Mouse (Mus musculus) heart, embryonic 12.5 days (tissue): ENCODE results near the gene Ndrg2. TPM values are rescaled to one million over a fixed set of nuclear protein-coding genes. Genes with fewer than 3 reads are reported as not detected.
A peak's percentile ranks its signal among the peaks of the same experiment; 100 is the strongest.

Source experiments
- ATAC-seq: fragments of 200-750 bp; cut with Nextera tagmentation; 2 replicates; pipeline ENCODE4 v1.8.0; 2017; ENCODE audit warnings: moderate TSS enrichment, moderate library complexity; ENCODE audit not compliant: insufficient number of reproducible peaks, low FRiP score
- H3K27ac ChIP-seq: fragments of 300-500 bp; sonication (generic); 2 replicates; pipeline ENCODE4 v1.5.1; 2016; ENCODE audit warnings: mild to moderate bottlenecking, moderate library complexity; ENCODE audit not compliant: poor library complexity, severe bottlenecking
- H3K27me3 ChIP-seq: fragments of 300-500 bp; sonication (generic); replicated peaks from 2 replicates; pipeline ENCODE4 v1.6.1; 2016; ENCODE audit warnings: mild to moderate bottlenecking, moderate library complexity
- H3K36me3 ChIP-seq: fragments of 300-500 bp; sonication (generic); 2 replicates; pipeline ENCODE4 v1.6.1; 2016; ENCODE audit warnings: mild to moderate bottlenecking, moderate library complexity
- H3K4me1 ChIP-seq: fragments of 300-500 bp; sonication (generic); replicated peaks from 2 replicates; pipeline ENCODE4 v1.6.1; 2016; ENCODE audit warnings: mild to moderate bottlenecking
- H3K4me2 ChIP-seq: fragments of 300-500 bp; sonication (generic); 2 replicates; pipeline ENCODE4 v1.6.1; 2016; ENCODE audit warnings: mild to moderate bottlenecking, moderate library complexity
- H3K4me3 ChIP-seq: fragments of 300-500 bp; sonication (generic); 2 replicates; pipeline ENCODE4 v1.5.1; 2016; ENCODE audit warnings: mild to moderate bottlenecking
- H3K9ac ChIP-seq: fragments of 300-500 bp; sonication (generic); 2 replicates; pipeline ENCODE4 v1.6.1; 2016; ENCODE audit warnings: mild to moderate bottlenecking, moderate library complexity
- H3K9me3 ChIP-seq: fragments of 300-500 bp; sonication (generic); replicated peaks from 2 replicates; pipeline ENCODE4 v1.6.1; 2016; ENCODE audit warnings: mild to moderate bottlenecking, moderate library complexity
- WGBS: fragments of 180-500 bp; shearing (Covaris S2); methylation state at CpG from one replicate; pipeline ENCODE4 v1.1.7; 2016; 5-methylcytosine and 5-hydroxymethylcytosine counted together
- polyA plus RNA-seq: library from polyadenylated mRNA; unstranded; fragments of >200 nt; fragmentation: Nextera tagmentation; extraction: Ambion mirVana; gene quantifications from 2 replicates; pipeline ENCODE4 v1.2.1, GENCODE M21; 2016

Gene Ndrg2
- polyA plus RNA-seq, 1 experiment from 2014 or later, result 228 TPM

GRCm38 (mm10) chr14:51912391-51913061 is 1.4 kb downstream of the Ndrg2 start:
- Histone ChIP-seq H3K27ac (peak overlapping the region; percentile 91), H3K4me2 (peak overlapping the region; percentile 97), H3K4me1 (peaks cover 26% of the 10 kb centered on the region), H3K4me3 (peak overlapping the region; percentile 74), H3K27me3 (no peaks in the 10 kb centered on the region), H3K9me3 (no peaks in the 10 kb centered on the region), H3K36me3 (peaks cover 38% of the 10 kb centered on the region), H3K9ac (peak overlapping the region; percentile 87)
- 7% methylated on average over 14 of the region's 14 CpGs for WGBS
- peak; percentile 13; the same call in 1 of the 2 replicates for ATAC-seq

GRCm38 (mm10) chr14:51911301-51911700 is 2.7 kb downstream of the Ndrg2 start:
- peaks cover 38% of the 10 kb centered on the region for H3K4me1 ChIP-seq
- WGBS, result 85% methylated on average over 10 of the region's 10 CpGs
- H3K9ac ChIP-seq, result no peak overlapping the region
- H3K27me3 ChIP-seq, result no peaks in the 10 kb centered on the region
- H3K4me2 ChIP-seq, result peak overlapping the region; percentile 97
- no peak overlapping the region for H3K27ac ChIP-seq
- no peak overlapping the region for H3K4me3 ChIP-seq
- no peak for ATAC-seq
- H3K36me3 ChIP-seq, result peaks cover 48% of the 10 kb centered on the region
- no peaks in the 10 kb centered on the region for H3K9me3 ChIP-seq

- 72% methylated on average over 11 of the region's 11 CpGs for WGBS
- 0 out of 2 replicates have a peak, but pooled peaks have one; percentile 26 for ATAC-seq
- no peaks in the 10 kb centered on the region for H3K27me3 ChIP-seq
Observed at GRCm38 (mm10) chr14:51906102-51906501, 7.9 kb downstream of the Ndrg2 start.

GRCm38 (mm10) chr14:51904706-51905105 is 9.3 kb downstream of the Ndrg2 start:
- peaks cover 31% of the 10 kb centered on the region for H3K4me1 ChIP-seq
- no peak overlapping the region for H3K4me3 ChIP-seq
- no peaks in the 10 kb centered on the region; the same call in 1 of the 2 replicates for H3K9me3 ChIP-seq
- H3K4me2 ChIP-seq, result no peak overlapping the region
- no peaks in the 10 kb centered on the region for H3K27me3 ChIP-seq
- H3K36me3 ChIP-seq, result peaks cover 48% of the 10 kb centered on the region
- 68% methylated on average over 7 of the region's 7 CpGs for WGBS
- no peak for ATAC-seq
- no peak overlapping the region for H3K9ac ChIP-seq
- H3K27ac ChIP-seq, result no peak overlapping the region

More at GRCm38 (mm10) chr14:51906102-51906501, 7.9 kb downstream of the Ndrg2 start:
- no peak overlapping the region for H3K4me2 ChIP-seq
- no peak overlapping the region for H3K9ac ChIP-seq
- H3K4me3 ChIP-seq, result no peak overlapping the region
- H3K36me3 ChIP-seq, result peaks cover 61% of the 10 kb centered on the region
- H3K4me1 ChIP-seq, result peaks cover 31% of the 10 kb centered on the region
- no peaks in the 10 kb centered on the region for H3K9me3 ChIP-seq
- H3K27ac ChIP-seq, result no peak overlapping the region

GRCm38 (mm10) chr14:51903782-51904181 is 10.2 kb downstream of the Ndrg2 start:
- 0 out of 2 replicates have a peak overlapping the region, but pooled peaks have one; percentile 15 for H3K27ac ChIP-seq

GRCm38 (mm10) chr14:51902806-51903710 is 10.9 kb downstream of the Ndrg2 start:
- peaks cover 31% of the 10 kb centered on the region for H3K4me1 ChIP-seq
- H3K27ac ChIP-seq, result 0 out of 2 replicates have a peak overlapping the region, but pooled peaks have one; percentile 15
- peak; percentile 19; the same call in 1 of the 2 replicates for ATAC-seq
- 46% methylated on average over 9 of the region's 9 CpGs for WGBS
- H3K36me3 ChIP-seq, result peaks cover 31% of the 10 kb centered on the region
- H3K4me3 ChIP-seq, result no peak overlapping the region
- no peak overlapping the region for H3K9ac ChIP-seq
- H3K27me3 ChIP-seq, result no peaks in the 10 kb centered on the region
- H3K9me3 ChIP-seq, result no peaks in the 10 kb centered on the region; the same call in 1 of the 2 replicates
- H3K4me2 ChIP-seq, result no peak overlapping the region

More at GRCm38 (mm10) chr14:51903782-51904181, 10.2 kb downstream of the Ndrg2 start:
- no peak for ATAC-seq
- Histone ChIP-seq H3K4me1 (peaks cover 31% of the 10 kb centered on the region), H3K4me3 (no peak overlapping the region), H3K4me2 (no peak overlapping the region), H3K27me3 (no peaks in the 10 kb centered on the region), H3K9me3 (no peaks in the 10 kb centered on the region; the same call in 1 of the 2 replicates), H3K36me3 (peaks cover 39% of the 10 kb centered on the region), H3K9ac (no peak overlapping the region)
- WGBS, result 86% methylated on average over 9 of the region's 9 CpGs

- 0 out of 2 replicates have a peak, but pooled peaks cover 2% of the 10 kb centered on the region for H3K36me3 ChIP-seq
- 85% methylated on average over 1 of the region's 1 CpGs for WGBS
Observed at GRCm38 (mm10) chr14:51899351-51899750, 14.6 kb downstream of the Ndrg2 start.

GRCm38 (mm10) chr14:51896539-51897170 is 17.3 kb downstream of the Ndrg2 start:
- Histone ChIP-seq H3K4me1 (peaks cover 15% of the 10 kb centered on the region), H3K4me2 (no peak overlapping the region), H3K27ac (no peak overlapping the region), H3K36me3 (peaks cover 8% of the 10 kb centered on the region), H3K27me3 (no peaks in the 10 kb centered on the region), H3K4me3 (no peak overlapping the region), H3K9ac (no peak overlapping the region), H3K9me3 (no peaks in the 10 kb centered on the region; the same call in 1 of the 2 replicates)
- ATAC-seq, result no peak
- 73% methylated on average over 8 of the region's 8 CpGs for WGBS

More at GRCm38 (mm10) chr14:51899351-51899750, 14.6 kb downstream of the Ndrg2 start:
- no peaks in the 10 kb centered on the region; the same call in 1 of the 2 replicates for H3K9me3 ChIP-seq
- H3K27me3 ChIP-seq, result no peaks in the 10 kb centered on the region
- no peak overlapping the region for H3K4me2 ChIP-seq
- no peak overlapping the region for H3K4me3 ChIP-seq
- peaks cover 13% of the 10 kb centered on the region for H3K4me1 ChIP-seq
- H3K27ac ChIP-seq, result no peak overlapping the region
- ATAC-seq, result no peak
- H3K9ac ChIP-seq, result no peak overlapping the region

- no peak for ATAC-seq
- H3K9ac ChIP-seq, result no peak overlapping the region
- WGBS, result 66% methylated on average over 6 of the region's 6 CpGs
- peaks cover 14% of the 10 kb centered on the region for H3K36me3 ChIP-seq
- H3K4me2 ChIP-seq, result no peak overlapping the region
- H3K27me3 ChIP-seq, result no peaks in the 10 kb centered on the region
- peaks cover 15% of the 10 kb centered on the region for H3K4me1 ChIP-seq
- no peak overlapping the region for H3K27ac ChIP-seq
- no peaks in the 10 kb centered on the region; the same call in 1 of the 2 replicates for H3K9me3 ChIP-seq
- no peak overlapping the region for H3K4me3 ChIP-seq
Observed at GRCm38 (mm10) chr14:51896019-51896418, 17.9 kb downstream of the Ndrg2 start.

GRCm38 (mm10) chr14:51895071-51895470 is 18.9 kb downstream of the Ndrg2 start:
- Histone ChIP-seq H3K4me1 (peaks cover 15% of the 10 kb centered on the region), H3K4me2 (no peak overlapping the region), H3K4me3 (no peak overlapping the region), H3K27ac (no peak overlapping the region), H3K9me3 (no peaks in the 10 kb centered on the region; the same call in 1 of the 2 replicates), H3K9ac (no peak overlapping the region), H3K27me3 (no peaks in the 10 kb centered on the region), H3K36me3 (peaks cover 22% of the 10 kb centered on the region)
- no peak for ATAC-seq
- 80% methylated on average over 14 of the region's 14 CpGs for WGBS
